Mouse (Mus musculus): ENCODE data around the gene Pde4d.

- no peak for TF ChIP-seq POLR2A (IDR thresholded peaks at IDR 0.05; ENCODE audit: extremely low read depth, insufficient read depth, low read length)
- no peak for TF ChIP-seq CTCF (IDR thresholded peaks at IDR 0.05; ENCODE audit: extremely low read depth, insufficient read depth, low read length)
Observed at GRCm38 (mm10) chr13:109242456-109243050, 792.8 kb downstream of the Pde4d start.
